Mouse (Mus musculus): ENCODE results near the gene Stradb.

The Stradb gene

DNA sequence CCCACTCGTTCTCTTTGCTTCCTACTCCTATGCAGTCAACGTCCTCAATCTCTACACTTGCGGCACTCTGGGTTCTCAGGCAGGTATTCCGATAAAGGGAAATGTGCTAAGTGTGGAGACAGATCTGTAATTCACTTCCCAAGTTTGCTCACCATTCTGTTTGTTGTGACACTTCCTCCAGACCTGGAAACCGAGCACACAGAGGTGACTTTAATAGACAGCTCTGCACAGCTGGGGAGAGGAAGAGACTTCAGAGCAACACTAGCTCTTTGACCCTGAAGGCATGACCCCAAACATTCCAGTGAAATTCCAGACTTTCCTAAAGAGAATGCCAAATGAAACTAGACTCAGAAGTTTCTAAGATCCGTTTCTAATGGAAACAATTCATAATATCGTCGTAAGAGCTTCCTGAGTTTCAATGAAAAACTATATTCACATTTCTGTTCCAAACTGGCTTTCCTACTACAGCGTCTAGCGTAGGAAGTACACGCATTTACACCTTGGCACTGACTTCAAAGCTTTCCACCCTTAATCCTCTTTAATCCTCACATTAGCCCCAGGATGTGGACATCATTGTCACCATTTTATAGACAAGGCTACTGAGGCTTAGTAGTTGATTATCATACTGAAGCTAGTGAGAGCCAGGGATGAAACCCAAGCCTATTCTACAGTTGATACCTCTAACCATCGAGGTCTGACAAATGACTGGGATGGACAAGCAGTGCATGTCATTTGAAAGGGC, 12.0 kb upstream of the Stradb start:
- no peak for DNase-seq (ENCODE audit: low spot score)

DNA sequence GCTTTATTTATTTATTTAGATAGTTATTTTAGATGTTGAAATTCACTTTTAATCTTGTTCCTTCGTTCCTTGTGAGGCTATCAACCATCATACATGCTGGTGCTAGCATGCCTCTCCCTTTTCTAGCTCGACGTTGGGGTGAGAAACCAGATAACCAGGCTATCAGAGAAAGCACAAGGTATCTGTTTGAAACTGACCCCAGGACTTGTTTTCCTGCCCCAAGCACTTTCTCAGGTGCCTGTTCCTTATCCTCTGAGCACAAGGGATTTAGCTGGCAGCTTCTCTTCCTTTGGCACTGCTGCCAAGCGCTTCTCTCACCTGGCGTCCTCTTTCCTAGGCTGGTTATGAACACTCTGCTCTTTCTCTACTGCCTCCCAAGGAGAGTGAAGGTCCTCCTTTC, 10.9 kb upstream of the Stradb start:
- no peak for DNase-seq (ENCODE audit: low spot score)

DNA sequence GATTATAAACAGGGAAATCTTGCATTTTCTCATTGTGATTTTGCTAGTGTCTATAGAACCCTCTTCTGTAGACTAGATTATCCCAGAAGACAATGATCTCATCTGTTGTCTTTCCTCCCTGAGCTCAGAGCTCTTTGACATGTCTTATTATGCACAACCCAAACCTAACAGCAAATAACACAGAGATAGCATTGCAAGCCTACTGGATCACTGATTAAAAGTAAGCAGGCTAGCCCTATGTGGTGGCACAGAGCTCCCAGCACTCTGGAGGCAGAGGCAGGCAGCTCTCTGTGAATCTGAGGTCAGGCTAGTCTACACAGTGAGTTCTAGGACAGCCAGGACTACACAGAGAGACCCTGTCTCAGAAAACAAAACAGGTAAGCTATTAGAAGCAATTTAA, 10.5 kb upstream of the Stradb start:
- DNase-seq (ENCODE audit: low spot score): no peak

DNA sequence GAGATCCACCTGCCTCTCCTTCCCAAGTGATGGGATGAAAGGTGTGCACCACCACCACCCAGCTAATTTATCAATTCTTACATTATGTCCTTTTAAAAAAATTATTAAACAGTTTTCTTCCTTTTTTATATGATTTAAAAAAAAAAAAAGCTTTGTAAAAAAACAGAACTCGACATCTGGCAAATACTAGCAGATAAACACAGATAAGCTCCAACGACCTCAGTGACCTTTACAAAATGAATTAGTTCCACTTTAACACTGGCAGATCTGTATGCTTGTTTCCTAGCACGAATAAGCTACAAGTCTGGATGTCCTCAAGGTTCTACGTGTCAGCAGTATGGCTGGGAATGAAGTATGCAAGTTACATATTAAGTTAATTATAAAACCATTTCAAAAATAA, 5.8 kb upstream of the Stradb start:
- no peak for DNase-seq (ENCODE audit: low spot score)

DNA sequence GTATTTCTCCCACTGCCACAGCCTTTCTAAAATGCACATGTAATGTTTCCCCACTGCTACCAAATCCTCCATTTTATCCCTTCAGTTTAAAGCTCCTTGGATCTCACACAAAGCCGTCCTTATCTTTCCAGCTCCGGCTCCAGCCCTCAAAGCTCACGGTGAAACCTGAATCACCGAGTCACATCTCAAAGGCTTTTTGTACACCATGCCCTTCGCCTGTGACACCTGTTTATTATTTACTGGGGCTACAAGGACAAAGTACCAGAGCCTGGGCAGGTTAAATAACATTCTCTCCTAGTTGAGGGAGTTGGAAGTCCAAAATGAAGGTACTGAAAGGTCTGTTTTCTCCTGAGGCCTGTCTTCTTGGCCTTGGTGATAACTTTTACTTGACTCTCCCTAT, 3.3 kb upstream of the Stradb start:
- no peak for DNase-seq (ENCODE audit: low spot score)

DNA sequence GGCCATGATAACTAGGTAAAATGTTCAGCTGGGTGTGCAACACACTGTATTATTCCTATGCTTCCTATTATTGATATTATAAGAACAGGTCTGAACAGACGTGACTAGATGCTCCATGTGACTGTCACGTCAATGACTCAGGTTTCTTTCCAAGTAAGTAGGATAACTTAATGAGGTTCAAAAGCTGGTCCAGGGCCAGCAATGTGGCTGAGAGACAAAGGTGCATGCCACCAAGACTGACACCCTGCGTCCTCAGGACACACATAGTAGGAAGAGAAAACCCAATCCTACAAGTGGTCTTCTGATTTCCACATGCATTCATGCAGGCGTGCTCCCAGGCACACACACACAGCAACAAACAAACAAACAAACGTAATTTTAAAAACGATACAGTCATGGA, 2.2 kb upstream of the Stradb start:
- no peak for DNase-seq (ENCODE audit: low spot score)

DNA sequence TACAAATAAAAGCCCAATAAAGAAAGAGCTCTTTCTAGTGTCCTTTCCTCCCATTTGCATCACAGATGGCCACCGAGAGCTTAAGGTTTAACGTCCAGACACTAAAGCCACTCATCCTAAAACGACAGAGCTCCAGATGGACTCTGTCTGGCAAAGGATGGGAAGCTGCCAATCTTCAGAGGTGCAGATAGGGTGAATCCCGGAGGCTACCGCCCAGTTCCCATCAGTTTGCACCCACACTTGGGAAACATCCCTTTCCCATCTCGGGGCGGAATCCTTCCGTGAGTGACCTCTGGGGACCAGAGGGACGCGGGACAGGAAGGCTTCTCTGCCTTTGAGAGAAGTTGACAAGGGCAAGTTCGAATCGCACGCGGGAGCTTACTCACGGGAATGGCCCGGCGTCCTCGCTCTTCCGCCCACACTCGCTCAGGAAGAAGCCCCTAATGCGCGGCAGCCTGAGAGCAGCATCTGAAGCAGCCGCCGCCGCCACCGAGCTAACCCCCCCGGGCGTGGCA, 414 bp upstream of the Stradb start:
- no peak for DNase-seq (ENCODE audit: low spot score)

DNA sequence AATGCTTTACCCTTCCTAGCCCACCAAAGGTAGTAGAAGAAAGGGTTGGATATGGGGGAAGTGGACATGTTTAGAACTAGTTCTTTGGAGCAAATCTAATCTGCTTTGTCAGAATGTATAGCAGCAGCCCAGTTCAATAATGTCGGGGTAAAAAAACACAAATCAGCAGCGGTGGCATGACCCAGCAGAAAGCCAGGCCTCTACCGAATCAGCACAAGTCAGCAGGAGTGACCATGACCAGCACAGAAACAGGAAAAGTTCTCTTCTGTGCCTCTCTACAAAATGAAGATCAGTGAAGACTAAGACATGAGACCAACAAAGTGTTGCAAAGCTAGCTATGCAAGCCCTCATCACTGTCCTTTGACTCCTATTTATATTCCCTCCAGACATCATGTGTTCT, 9.0 kb downstream of the Stradb start:
- DNase-seq (ENCODE audit: low spot score): no peak

DNA sequence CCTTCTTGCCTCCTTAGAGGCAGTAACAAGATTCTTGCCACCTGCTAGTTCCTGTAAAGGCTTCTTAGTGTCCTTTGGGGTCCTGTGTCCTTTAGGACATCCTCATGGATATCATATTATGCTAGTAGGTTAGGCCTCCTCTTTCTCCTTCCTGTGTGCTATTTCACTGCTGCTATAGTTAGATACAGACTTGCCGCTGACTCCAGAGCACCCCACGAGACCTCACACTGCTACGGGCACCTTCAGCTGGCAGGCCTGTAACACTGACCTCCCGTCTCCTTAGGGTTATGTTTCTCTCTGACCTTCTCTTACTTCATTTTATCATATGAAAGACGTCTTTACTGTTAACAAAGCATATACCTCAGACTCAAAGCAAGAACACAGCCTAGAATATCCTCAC, 11.3 kb downstream of the Stradb start:
- no peak for DNase-seq (ENCODE audit: low spot score)

DNA sequence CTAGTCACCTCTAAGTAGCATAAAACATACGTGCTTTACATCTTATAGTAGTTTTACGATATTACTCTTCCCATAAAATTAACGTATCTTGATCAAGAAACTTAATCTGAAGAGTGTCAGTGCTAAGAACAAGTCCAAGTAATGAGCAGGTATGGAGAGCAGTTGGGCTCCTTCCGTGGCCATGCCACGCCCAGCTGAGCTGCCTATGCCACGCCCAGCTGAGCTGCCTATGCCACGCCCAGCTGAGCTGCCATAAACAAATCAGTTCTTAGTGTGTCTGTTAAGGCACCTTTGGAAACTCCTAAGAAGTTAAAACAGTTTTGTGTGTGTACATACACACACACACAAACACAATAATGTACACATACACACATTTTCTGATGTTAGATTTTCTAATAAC, 19.8 kb downstream of the Stradb start:
- DNase-seq (ENCODE audit: low spot score): no peak

DNA sequence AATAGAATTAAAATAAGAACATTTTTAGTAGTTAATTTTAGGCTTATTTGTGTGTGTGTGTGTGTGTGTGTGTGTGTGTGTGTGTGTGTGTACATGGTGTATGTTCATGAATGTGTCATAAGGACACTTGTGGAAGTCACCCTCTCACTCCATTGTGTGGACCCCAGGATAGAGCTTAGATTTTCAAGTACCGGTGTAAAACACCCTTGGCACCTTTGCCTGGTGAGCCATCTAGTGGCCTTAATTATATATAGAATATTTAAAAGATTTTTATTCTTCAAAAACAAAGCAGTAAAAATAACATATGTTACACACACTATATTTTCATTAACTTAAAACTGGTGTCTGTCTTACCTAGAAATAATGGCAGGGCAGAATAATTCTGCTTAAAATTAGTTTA, 20.4 kb downstream of the Stradb start:
- no peak for DNase-seq (ENCODE audit: low spot score)

DNA sequence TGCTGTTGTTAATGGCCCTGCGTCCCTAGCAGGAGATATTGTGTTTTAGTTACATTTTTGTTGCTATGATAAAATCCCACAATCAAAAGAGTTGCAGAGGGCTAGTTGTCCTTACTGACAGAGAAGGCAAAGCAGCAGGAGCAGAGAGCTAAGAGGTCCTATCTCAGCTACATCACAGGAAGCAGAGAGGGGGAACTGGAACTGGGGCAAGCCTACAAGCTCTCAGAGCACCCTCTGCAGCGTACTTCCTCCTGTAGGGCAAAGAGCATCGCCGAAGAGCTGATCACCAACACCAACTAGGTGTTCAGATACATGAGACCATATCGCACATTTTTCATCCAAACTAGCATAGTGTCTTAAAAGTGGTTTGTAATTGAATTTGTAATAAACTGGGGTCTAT, 22.0 kb downstream of the Stradb start:
- DNase-seq (ENCODE audit: low spot score): no peak

DNA sequence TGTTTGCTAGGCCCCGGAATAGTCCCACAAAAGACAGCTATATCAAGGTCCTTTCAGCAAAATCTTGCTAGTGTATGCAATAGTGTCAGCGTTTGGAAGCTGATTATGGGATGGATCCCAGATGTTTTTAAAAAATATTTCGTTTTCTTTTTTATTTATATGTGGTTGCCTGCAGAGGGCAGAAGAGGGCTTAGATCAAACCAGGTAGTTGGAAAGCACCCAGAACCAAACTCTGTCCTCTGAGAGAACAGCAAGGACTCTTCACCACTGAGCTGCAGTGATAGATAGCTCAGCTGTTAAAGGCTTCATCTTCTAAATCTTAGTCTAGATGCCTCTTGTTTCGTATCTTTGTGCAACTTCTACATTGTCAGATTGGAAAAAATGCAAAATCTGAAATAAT, 35.9 kb downstream of the Stradb start:
- no peak for DNase-seq (ENCODE audit: low spot score)

DNA sequence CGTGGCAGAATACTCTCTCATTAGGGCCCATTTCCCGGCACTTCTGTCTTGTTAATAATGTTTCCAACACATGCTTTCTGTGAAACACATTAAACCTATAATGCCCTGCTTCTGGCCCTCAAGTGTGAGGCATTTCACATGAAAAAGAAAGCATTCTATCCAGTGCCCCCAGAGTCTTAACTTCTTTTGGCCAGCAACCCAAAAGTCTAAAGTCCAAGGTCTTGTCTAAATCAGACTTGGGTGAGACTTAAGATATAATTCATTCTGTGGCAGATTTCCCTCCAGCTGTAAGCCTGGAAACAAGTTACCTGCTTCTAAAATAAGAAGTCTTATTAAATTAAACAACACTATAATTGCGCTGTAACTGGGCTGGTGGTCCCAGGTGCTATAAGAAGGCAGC, 48.2 kb downstream of the Stradb start:
- no peak for DNase-seq (ENCODE audit: low spot score)

DNA sequence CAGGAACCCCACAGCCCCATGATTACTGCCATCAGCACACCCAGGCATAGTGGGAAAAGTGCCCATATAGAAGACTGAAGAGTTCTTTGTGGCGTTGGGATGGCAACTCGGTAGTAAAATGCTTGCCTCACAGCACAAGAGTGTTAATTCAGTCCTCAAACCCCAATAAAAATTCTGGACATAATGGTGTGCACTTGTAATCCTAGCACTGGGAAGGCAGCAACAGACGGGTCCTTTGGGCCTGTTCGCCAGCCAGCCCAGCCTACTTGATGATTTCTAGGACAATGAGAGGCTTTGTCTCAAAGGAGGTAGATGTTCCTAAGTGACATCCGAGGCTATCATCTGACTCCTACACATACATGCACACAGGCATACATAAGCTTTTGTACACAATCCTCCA, 64.4 kb downstream of the Stradb start:
- no peak for DNase-seq (ENCODE audit: low spot score)
